Mouse (Mus musculus): Measurements from ENCODE around the gene Pak4.
"Not testable (repeated sequence)": the region's sequence is repeated elsewhere in the genome, so short reads cannot be mapped to it uniquely, and the experiment has no call there.

Pak4 gene

GRCm38 (mm10) chr7:28597642-28598446 is at the start of gene Pak4, which contains the start of gene Samd4b:
Gene Pak4, minus strand, starts transcription at chr7:28598185.
Gene Samd4b, minus strand, starts transcription at chr7:28598144.
- DNase-seq, result peak; percentile 100

GRCm38 (mm10) chr7:28647016-28647415 is 49.0 kb upstream of the Pak4 start:
- DNase-seq, result peak; percentile 28

GRCm38 (mm10) chr7:28645947-28646475 is 48.0 kb upstream of the Pak4 start:
- DNase-seq, result no peak

- DNase-seq, result no peak
These were observed 47.4 kb upstream of the Pak4 start for GRCm38 (mm10) chr7:28645366-28645765.

GRCm38 (mm10) chr7:28641546-28641945 is 43.6 kb upstream of the Pak4 start:
- DNase-seq, result no peak

- no peak for DNase-seq
These were observed 39.5 kb upstream of the Pak4 start for GRCm38 (mm10) chr7:28637511-28637910.

GRCm38 (mm10) chr7:28634128-28634527 is 36.1 kb upstream of the Pak4 start:
- no peak for DNase-seq

- no peak for DNase-seq
These were observed 33.1 kb upstream of the Pak4 start, which contains the start of gene Acp7 for GRCm38 (mm10) chr7:28631073-28631472. Gene Acp7, minus strand, starts transcription at chr7:28631332.

- DNase-seq, result no peak
These were observed 26.8 kb upstream of the Pak4 start for GRCm38 (mm10) chr7:28624791-28625190.

- DNase-seq, result no peak
These were observed 21.2 kb upstream of the Pak4 start for GRCm38 (mm10) chr7:28619098-28619715.

- no peak for DNase-seq
These were observed 8.0 kb upstream of the Pak4 start for GRCm38 (mm10) chr7:28605951-28606350.

- DNase-seq, result not testable (repeated sequence)
These were observed 5.8 kb upstream of the Pak4 start for GRCm38 (mm10) chr7:28603788-28604187.

- DNase-seq, result no peak
These were observed 5.2 kb upstream of the Pak4 start for GRCm38 (mm10) chr7:28603136-28603535.

GRCm38 (mm10) chr7:28601668-28602067 is 3.7 kb upstream of the Pak4 start:
- peak; percentile 58 for DNase-seq

- peak; percentile 84 for DNase-seq
These were observed 3.0 kb upstream of the Pak4 start for GRCm38 (mm10) chr7:28601029-28601428.

GRCm38 (mm10) chr7:28598951-28599350 is 966 bp upstream of the Pak4 start:
- DNase-seq, result no peak

- no peak for DNase-seq
These were observed 761 bp downstream of the Pak4 start for GRCm38 (mm10) chr7:28597277-28597570.

GRCm38 (mm10) chr7:28596436-28597276 is 1.3 kb downstream of the Pak4 start:
- DNase-seq, result no peak

- DNase-seq, result no peak
These were observed 2.1 kb downstream of the Pak4 start for GRCm38 (mm10) chr7:28595751-28596435.

GRCm38 (mm10) chr7:28593206-28594111 is 4.5 kb downstream of the Pak4 start:
- DNase-seq, result no peak

- no peak for DNase-seq
These were observed 6.1 kb downstream of the Pak4 start for GRCm38 (mm10) chr7:28591862-28592261.

GRCm38 (mm10) chr7:28587644-28588043 is 10.3 kb downstream of the Pak4 start:
- no peak for DNase-seq

All from thymus, postnatal 25 days (tissue).